Mouse (Mus musculus) lung, adult 2 months (tissue): ENCODE measurements around the gene Stpg1.

Experiments used
- CTCF ChIP-seq: fragments of 200-500 bp; IDR thresholded peaks from 2 replicates; pipeline ENCODE4 v1.5.1; 2011; ENCODE audit warnings: mild to moderate bottlenecking, low read length, control low read depth; ENCODE audit not compliant: insufficient read depth
- POLR2A ChIP-seq: fragments of 200-500 bp; IDR thresholded peaks from 2 replicates; pipeline ENCODE4 v1.6.1; 2011; ENCODE audit warnings: low read depth, mild to moderate bottlenecking, control low read depth, low read length, borderline replicate concordance; ENCODE audit errors: extremely low read depth

DNA sequence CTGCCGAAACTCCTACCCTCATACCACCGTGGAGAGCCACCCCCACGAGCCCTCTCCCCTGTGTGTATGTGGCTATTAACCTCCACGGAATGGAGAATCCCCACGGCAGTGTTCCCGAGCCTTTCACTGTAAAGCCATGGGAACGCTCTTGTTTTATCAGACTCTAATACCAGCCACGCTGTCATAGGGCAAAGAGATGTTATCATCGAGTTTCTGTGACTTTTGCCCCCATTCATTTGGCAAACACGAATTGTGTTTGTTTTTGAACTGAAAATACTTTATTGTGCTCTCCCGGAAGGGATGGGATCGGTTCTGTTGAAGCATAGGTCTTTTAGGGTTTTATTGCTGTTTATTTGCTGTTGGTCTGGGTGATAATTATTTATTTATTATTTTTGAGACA lies 23.5 kb downstream of the Stpg1 start:
- no peak for TF ChIP-seq CTCF
- TF ChIP-seq POLR2A = no peak
